Mouse (Mus musculus): ENCODE results near the gene Ccdc69.

GRCm38 (mm10) chr11:55097463-55098188 lies 19.7 kb upstream of the Ccdc69 start, which contains the start of gene Gm2a:
- TF ChIP-seq CTCF (conservative IDR thresholded peaks at IDR 0.05; ENCODE audit: insufficient read depth, insufficient read length, low read depth, low read length) (no peak), POLR2A (IDR thresholded peaks at IDR 0.05; ENCODE audit: low read depth, low read length) (peak; percentile 97)

Measured in kidney, adult 2 months (tissue).